Mouse (Mus musculus) G1E (cell line): ENCODE results near the gene Nek6. TPM values are rescaled to one million over a fixed set of nuclear protein-coding genes. Genes with fewer than 3 reads are reported as not detected.
A peak's percentile ranks its signal among the peaks of the same experiment; 100 is the strongest.

Experiments
- ATAC-seq: 2 replicates; pipeline ENCODE4 v1.8.0; 2016; ENCODE audit warnings: mild to moderate bottlenecking; ENCODE audit not compliant: insufficient number of reproducible peaks, poor library complexity, low FRiP score, severe bottlenecking; ENCODE audit errors: extremely low read depth
- DNase-seq: peaks from one replicate; pipeline ENCODE4 v3.0.0; 2012; ENCODE audit warnings: low spot score
- H3K27me3 ChIP-seq: 2 replicates; pipeline ENCODE4 v1.6.1; 2012; ENCODE audit warnings: mild to moderate bottlenecking, low read length, inconsistent platforms; ENCODE audit not compliant: insufficient read depth
- H3K36me3 ChIP-seq: replicated peaks from 2 replicates; pipeline ENCODE3; 2012; ENCODE audit warnings: mild to moderate bottlenecking, inconsistent platforms
- H3K4me1 ChIP-seq: 2 replicates; pipeline ENCODE4 v1.6.1; 2012; ENCODE audit warnings: low read depth, low read length, inconsistent platforms, mixed read lengths; ENCODE audit not compliant: insufficient read depth
- H3K4me3 ChIP-seq: 2 replicates; pipeline ENCODE4 v1.5.1; 2012; ENCODE audit warnings: low read depth, mild to moderate bottlenecking, inconsistent platforms, low read length, moderate library complexity, mixed read lengths
- H3K9me3 ChIP-seq: replicated peaks from 2 replicates; pipeline ENCODE4 v1.6.1; 2012; ENCODE audit warnings: inconsistent platforms
- CTCF ChIP-seq: IDR thresholded peaks from 2 replicates; pipeline ENCODE4 v1.5.1; 2012; ENCODE audit warnings: low read depth, low read length, inconsistent platforms, mixed read lengths
- GATA1 ChIP-seq: IDR thresholded peaks from 2 replicates; pipeline ENCODE4 v1.6.1; 2012; ENCODE audit warnings: borderline replicate concordance, low read length, inconsistent platforms, mixed read lengths
- GATA2 ChIP-seq: IDR thresholded peaks from 2 replicates; pipeline ENCODE4 v1.6.1; 2012; ENCODE audit warnings: low read depth, low read length, inconsistent platforms, borderline replicate concordance
- POLR2AphosphoS5 ChIP-seq: IDR thresholded peaks from 2 replicates; pipeline ENCODE4 v1.6.1; 2012; ENCODE audit warnings: low read depth, low read length, inconsistent platforms; ENCODE audit not compliant: insufficient replicate concordance
- TAL1 ChIP-seq: conservative IDR thresholded peaks from 2 replicates; pipeline ENCODE4 v1.6.1; 2012; ENCODE audit warnings: low read depth, low read length, inconsistent platforms, mixed read lengths
- polyA plus RNA-seq: library from polyadenylated mRNA; stranded (reverse); fragments of >175 nt; gene quantifications from 2 replicates; pipeline ENCODE4 v1.2.3, GENCODE M21; 2012
- total RNA-seq, 2 experiments: library from RNA; stranded (forward) in 1 of 2; stranded (reverse) in 1 of 2; fragments of 200-1000 nt in 1 of 2; fragments of >200 nt in 1 of 2; fragmentation: Nextera tagmentation in 1 of 2; gene quantifications; 2 replicates each; pipeline ENCODE4 v1.2.3; 2014 to 2017

Gene Nek6
- total and polyA plus RNA-seq, 3 experiments = 95.8 to 180 (median 113) TPM

DNA sequence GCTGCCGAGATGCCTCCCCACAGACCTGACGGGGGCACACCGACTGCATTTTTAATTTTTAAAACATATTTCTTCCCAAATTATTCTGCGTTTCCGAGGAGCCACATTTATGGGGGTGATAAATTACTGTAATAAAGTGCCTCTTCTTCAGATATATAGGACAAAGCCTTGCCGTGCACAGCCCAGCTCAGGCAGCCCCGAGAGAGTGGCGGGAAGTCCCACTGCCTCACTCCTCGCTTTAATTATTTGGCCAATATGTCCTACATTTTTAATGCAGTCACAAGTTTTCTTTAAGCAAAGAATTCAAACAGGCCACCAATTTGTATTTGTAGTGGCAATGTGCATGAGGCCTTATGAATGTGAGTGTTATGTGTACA is 34.0 kb upstream of the Nek6 start:
- H3K4me1 ChIP-seq = peaks cover 20% of the 10 kb centered on the region
- H3K27me3 ChIP-seq = peaks cover 33% of the 10 kb centered on the region
- DNase-seq (no peak), ATAC-seq (no peak)
- no peak overlapping the region for H3K4me3 ChIP-seq
- H3K36me3 ChIP-seq = no peaks in the 10 kb centered on the region
- 0 out of 2 replicates have a peak, but pooled peaks cover 3% of the 10 kb centered on the region for H3K9me3 ChIP-seq
- TF ChIP-seq TAL1 = no peak
- TF ChIP-seq GATA2 = no peak
- TF ChIP-seq CTCF = no peak
- TF ChIP-seq GATA1 = no peak
- no peak for TF ChIP-seq POLR2AphosphoS5

DNA sequence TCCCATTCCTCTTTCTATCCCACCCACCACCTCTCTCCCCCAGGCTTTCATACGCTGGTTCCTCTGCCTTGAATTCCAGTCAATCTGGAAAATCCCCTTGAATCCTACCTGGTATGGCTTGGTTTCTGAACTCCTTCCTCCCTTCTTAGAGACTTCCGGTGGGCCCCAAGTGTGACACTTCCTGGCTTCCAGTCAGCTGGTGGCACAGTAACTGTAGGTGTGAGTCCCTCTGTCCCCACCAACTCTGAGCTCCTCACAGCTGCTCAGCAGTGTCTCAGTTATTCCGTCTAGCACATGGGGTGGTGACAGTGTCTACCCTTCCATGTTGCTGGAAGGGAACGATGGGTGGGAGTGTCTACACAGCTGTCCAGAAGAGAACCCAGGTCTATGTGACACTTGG is 32.8 kb upstream of the Nek6 start:
- H3K36me3 ChIP-seq = no peaks in the 10 kb centered on the region
- H3K9me3 ChIP-seq = 0 out of 2 replicates have a peak, but pooled peaks cover 3% of the 10 kb centered on the region
- no peak overlapping the region for H3K4me3 ChIP-seq
- DNase-seq (no peak), ATAC-seq (no peak)
- TF ChIP-seq POLR2AphosphoS5 = no peak
- peaks cover 33% of the 10 kb centered on the region for H3K27me3 ChIP-seq
- H3K4me1 ChIP-seq = peaks cover 22% of the 10 kb centered on the region

DNA sequence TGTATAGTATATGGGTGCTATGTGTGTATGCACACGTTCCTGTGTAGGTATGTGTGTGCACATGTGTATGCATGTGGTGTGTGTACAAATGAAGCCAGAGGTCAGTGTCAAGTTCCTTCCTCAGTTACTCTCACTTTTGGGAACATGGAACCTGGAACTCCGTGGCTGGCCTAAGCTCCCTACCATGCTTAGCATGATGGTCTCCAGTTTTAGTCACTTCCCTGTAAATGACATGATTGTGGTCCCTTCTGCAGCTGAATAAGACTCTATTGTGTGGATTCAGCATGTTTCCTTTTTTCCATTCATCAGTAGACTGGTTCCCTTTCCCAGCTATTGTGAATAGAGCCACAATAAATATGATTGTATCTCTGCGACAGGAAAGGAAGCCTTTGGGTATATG is 31.9 kb upstream of the Nek6 start:
- TF ChIP-seq POLR2AphosphoS5 = no peak
- TF ChIP-seq GATA1 = no peak
- no peak for TF ChIP-seq TAL1
- no peak for TF ChIP-seq GATA2
- TF ChIP-seq CTCF = no peak
- H3K27me3 ChIP-seq = peaks cover 37% of the 10 kb centered on the region
- no peak for ATAC-seq
- DNase-seq = no peak
- H3K9me3 ChIP-seq = 0 out of 2 replicates have a peak, but pooled peaks cover 3% of the 10 kb centered on the region
- H3K4me3 ChIP-seq = no peak overlapping the region
- H3K4me1 ChIP-seq = peaks cover 30% of the 10 kb centered on the region
- H3K36me3 ChIP-seq = no peaks in the 10 kb centered on the region

GRCm38 (mm10) chr2:38481166-38481778 is 30.2 kb upstream of the Nek6 start:
- no peak for ATAC-seq
- no peak for TF ChIP-seq CTCF
- TF ChIP-seq GATA2 = no peak
- H3K4me1 ChIP-seq = peaks cover 33% of the 10 kb centered on the region

DNA sequence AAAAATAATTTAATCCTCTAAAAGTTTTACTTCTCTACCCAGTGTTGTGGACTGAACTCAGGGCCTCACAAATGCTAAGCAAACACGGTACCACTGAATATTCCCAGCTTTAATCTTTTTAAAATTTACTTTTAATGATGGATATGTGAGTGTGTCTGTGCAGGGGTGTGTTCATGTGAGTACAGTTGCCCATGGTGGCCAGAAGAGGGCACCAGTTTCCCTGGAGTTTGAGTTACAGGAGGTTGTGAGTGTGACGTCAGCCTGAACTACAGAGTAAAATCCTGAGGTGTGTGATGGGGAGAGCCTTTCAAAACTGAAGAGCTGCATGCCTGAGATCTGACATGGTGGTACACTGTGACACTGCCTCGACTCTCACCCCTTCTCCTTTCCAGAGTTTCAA is 29.3 kb upstream of the Nek6 start:
- Histone ChIP-seq H3K9me3 (0 out of 2 replicates have a peak, but pooled peaks cover 3% of the 10 kb centered on the region), H3K36me3 (no peaks in the 10 kb centered on the region), H3K4me1 (peaks cover 33% of the 10 kb centered on the region), H3K4me3 (no peak overlapping the region), H3K27me3 (peaks cover 42% of the 10 kb centered on the region)
- TF ChIP-seq CTCF = no peak
- TF ChIP-seq GATA2 = no peak
- ATAC-seq (no peak), DNase-seq (no peak)

More at GRCm38 (mm10) chr2:38481166-38481778, 30.2 kb upstream of the Nek6 start:
- Histone ChIP-seq H3K27me3 (peaks cover 45% of the 10 kb centered on the region), H3K4me3 (no peak overlapping the region), H3K9me3 (0 out of 2 replicates have a peak, but pooled peaks cover 3% of the 10 kb centered on the region), H3K36me3 (no peaks in the 10 kb centered on the region)
- no peak for DNase-seq

DNA sequence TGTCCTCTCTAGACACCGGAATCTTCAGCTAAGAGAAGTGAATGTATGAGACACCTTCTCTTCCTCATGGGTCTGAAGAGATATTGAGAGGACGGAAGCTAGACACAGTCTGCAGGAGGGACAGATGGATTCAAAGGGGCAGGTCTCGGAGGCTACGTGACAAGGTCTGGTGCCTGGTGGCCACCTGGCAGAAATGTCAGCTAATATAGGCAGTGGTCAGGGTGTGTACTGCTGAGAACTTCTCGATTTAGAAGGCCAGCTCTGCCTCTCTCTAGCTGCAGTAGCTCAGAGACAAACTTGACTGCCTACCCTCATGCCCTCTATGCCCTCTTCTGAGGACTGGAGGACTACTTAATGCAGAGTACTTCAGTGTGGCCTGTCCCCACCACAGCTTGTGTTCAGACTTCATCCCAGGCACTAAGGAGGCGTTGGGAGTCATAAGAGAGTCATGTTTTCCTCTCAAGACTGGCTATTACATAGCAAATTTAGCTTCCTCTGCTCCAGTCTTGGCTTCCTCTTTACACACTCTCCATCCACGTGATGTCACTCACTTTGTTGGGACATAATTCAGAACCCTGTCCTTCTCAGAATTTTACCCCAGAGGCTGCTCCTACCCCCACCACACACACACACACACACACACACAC is 28.3 kb upstream of the Nek6 start:
- TF ChIP-seq GATA2 (no peak), GATA1 (no peak), TAL1 (no peak), CTCF (no peak), POLR2AphosphoS5 (no peak)
- peak; percentile 36 for ATAC-seq
- Histone ChIP-seq H3K4me1 (peaks cover 33% of the 10 kb centered on the region), H3K9me3 (0 out of 2 replicates have a peak, but pooled peaks cover 3% of the 10 kb centered on the region), H3K36me3 (no peaks in the 10 kb centered on the region), H3K27me3 (peaks cover 46% of the 10 kb centered on the region), H3K4me3 (no peak overlapping the region)
- DNase-seq = no peak
